Mouse (Mus musculus): Measurements from ENCODE around the gene Hsf4. TPM values are rescaled to one million over a fixed set of nuclear protein-coding genes. Genes with fewer than 3 reads are reported as not detected.

The Hsf4 gene
- total RNA-seq, 2 experiments from 2014 or later = 0.81 to 1.5 TPM

DNA sequence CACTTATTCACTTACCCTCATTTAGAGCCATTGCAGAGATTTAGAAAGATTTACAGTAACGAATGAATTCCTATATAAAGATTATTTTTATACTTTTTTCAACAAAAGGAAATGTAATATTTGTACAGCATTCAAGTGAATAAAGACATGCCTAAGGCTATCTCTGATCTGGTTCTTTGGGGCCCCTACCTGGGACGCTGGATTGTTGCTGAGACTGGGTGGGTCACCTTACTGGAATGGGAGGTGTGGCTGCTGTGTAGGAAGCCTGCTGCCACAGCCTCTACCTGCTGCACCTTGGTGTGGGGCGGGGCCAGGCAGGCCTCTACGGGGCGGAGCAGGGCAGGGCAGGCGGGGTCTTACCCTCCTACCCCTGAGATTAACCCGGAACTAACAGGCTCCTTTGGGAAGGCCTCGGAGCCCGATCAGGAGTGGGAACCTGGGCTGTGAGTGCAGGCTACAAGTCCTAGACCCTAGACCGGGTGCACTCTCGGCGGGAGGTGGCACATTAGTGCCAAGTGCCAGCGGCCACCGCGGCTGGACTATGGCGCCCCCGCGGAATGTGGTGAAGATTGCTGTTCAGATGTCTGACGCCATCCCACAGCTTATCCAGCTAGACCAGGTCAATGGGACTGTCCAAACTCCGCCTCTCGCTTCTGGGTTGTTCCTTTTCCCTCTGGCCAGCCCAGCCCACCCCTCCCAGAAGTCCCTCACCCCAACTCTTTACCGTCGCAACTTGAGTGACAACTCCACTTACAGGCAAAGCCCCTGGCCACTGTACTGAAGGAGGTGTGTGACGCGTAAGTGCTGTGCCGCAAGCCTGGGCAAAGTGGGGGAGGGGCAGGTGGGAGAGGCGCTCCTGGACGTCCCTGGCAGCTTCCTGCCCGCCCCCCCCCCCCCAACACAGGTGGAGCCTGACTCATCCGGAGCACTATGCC, 35.9 kb downstream of the Hsf4 start, which contains the start of gene Elmo3:
Gene Elmo3, plus strand, starts transcription at position 391 of the 935 bp plus-strand sequence.
- DNase-seq = peak; percentile 70

DNA sequence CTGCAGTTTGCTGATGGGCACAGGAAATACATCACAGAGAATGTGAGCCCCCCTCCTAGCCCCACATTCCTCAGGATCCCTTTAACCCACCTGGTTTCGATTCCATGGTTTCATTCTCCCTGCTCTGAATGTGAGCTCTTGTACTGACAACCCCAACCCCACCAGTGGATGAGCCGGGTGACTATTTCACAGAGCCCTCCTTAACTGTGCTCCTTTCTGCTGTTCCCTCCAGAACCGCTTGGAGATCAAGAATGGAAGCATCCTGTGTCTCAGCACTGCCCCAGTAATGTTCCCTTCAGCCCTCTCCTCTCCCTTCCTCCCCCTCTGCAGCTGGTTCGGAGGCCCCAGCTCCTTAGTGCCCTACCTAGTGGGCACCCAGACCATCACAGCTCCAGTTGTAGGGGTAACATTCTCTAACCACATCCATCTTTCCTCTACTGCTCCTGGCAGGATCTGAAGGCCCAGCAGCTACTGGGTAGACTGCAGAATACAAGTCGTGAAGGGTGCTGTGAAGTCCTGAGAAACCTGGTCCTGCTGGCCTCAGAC, 36.6 kb downstream of the Hsf4 start:
- peak; percentile 14 for DNase-seq

DNA sequence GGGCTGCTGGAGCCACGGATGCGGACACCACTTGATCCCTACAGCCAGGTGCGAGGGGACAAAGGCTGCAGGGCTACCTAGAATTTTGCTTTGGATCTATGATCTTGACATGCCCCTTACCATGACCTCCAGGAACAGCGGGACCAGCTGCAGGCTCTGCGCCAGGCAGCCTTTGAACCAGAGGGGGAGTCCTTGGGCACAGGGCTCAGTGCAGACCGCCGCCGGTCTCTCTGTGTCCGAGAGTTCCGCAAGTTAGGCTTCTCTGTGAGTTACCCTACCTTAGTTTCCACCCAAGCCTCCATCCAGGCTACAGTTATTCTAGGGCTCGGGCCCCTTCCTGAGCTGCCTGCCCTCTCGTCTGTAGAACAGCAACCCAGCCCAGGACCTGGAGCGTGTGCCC, 38.1 kb downstream of the Hsf4 start:
- no peak for DNase-seq

DNA sequence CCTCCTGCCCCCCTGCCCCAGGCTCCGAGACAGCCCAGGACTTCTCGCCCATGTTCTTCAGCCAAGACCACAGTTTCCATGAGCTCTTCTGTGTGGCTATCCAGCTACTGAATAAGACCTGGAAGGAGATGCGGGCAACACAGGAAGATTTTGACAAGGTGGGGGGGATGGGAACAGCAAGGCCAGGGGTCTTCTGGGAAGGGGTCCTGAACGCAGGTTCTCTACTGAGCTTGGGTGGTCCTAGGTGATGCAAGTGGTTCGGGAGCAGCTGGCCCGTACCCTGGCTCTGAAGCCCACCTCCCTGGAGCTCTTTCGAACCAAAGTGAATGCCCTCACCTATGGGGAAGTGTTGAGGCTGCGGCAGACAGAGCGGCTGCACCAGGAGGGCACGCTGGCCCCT, 38.8 kb downstream of the Hsf4 start:
- DNase-seq = no peak

DNA sequence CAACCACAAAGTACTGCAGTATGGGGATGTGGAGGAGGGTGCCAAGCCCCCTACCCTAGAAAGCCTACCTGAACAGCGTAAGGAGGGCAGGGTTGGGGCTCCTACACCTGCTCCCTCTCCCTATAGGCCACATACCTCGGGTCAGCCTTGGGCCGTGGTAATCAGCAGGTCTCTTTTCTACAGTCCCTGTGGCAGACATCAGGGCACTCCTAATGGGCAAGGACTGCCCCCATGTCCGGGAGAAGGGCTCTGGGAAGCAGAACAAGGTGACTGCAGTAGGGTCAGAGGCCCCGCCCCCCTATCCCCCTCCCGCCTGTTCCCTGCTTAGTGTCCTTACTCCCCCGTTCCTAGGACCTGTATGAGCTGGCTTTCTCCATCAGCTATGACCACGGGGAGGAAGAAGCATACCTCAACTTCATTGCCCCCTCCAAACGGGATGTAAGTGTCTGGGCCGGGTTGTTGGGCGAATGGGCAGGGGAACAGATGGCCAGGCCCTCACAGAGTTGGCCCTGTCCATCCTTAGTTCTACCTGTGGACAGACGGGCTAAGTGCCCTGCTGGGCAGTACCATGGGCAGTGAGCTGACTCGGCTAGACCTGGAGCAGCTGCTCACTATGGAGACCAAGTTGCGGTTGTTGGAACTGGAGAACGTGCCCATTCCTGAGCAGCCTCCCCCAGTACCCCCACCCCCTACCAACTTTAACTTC, 39.7 kb downstream of the Hsf4 start:
- DNase-seq = no peak

DNA sequence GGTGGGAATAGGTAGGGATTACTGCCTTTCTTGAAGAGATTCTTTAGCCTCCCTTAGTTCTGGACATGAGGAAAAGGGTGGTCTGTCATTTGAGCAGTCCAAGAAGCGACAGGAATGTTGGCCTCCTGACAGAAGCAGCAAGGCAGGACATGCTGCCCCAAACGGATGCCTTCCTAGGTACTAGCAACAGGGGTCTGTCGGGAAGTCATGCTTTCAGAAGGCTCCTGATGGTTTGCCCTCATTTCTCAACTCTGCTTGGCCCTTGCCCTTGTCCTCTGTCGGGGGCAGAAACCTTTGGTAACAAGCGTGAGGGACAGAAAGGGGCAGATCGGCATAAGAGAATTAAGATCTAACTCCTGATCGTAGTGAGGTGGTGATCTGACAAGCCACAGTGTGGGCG, 40.5 kb downstream of the Hsf4 start:
- no peak for DNase-seq

DNA sequence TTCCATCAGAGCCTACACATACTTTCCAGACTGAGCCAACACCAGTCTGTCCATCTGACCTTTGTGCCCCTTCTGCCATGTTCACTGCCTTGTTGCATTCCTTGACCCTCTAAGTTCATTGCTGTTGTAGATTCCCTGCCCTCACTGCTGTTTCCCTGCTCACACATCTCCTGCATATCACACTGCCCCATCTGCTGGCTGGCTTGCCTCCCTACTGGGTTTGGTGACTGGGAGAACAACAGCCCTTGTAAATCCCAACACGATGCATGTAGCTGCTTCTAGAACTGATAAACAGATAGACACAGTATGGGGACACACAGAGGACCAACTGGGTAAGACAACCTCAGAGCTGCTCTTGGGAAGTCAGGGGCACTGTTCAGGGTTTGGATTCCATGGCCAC, 42.1 kb downstream of the Hsf4 start:
- DNase-seq = no peak

DNA sequence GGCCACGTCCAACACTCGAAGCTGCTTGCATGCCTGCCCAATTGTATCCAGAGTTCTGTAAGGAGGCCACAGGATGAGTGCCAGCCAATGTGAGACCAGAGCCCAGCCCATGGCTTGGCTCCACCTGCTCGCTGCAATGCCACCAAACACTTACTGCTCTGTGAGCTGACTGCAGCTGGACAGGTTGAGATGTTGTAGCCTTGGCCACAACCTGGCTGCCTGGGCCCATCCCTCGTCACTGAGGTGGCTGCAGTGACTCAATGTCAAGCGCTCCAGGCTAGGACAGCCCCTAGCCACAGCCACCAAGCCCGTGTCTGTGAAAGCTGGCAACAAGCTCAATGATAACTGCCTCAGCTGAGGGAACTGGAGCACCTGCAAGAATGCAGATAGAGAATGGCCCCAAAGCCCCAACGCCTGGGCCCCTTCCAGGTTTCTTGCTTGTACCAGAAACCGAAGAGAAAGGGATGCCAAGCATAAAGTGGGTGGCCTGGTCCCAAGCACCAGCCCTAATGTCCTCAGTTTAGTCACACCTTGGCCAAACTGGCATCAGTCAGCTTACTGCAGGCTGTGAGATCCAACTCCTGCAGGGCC, 43.4 kb downstream of the Hsf4 start:
- no peak for DNase-seq

DNA sequence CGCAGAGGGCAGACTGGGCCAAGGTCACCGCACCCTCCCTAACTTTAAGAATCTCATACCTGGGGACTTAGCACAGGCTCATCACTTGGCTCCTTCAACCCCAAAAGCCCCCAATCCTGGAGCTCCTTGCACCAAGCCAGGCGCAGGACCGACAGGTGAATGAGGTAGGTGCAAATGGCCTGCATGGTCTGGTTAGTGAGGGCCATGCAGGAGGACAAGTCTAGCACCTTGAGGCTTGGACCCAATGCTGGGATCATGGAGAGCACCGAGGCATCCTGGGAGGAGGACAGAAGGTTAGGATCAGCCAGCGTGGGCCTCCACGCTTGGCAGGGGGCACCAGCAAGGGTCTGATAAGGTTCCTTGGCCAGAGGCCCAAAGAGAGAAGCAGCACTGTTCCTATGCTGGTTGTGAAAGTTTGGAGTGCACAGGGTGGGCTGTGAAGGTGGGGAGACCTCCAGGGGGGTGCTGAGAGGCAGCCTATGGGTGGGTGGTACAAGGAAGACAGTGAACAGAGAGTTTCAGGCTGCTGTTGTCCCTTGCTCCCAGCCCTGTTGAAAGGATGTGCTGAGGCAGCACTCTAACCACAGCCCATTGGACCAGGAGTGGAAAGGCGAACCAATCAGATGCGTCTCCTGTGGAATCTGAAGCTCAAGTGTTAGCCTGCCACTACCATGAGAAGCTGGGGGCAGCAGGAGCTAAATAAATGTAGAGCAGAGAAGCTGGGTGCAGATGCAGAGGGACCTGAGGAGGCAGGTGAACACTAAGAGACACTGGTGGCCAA, 44.2 kb downstream of the Hsf4 start:
- DNase-seq = no peak

GRCm38 (mm10) chr8:105315073-105315769, 45.6 kb downstream of the Hsf4 start:
- DNase-seq = no peak

DNA sequence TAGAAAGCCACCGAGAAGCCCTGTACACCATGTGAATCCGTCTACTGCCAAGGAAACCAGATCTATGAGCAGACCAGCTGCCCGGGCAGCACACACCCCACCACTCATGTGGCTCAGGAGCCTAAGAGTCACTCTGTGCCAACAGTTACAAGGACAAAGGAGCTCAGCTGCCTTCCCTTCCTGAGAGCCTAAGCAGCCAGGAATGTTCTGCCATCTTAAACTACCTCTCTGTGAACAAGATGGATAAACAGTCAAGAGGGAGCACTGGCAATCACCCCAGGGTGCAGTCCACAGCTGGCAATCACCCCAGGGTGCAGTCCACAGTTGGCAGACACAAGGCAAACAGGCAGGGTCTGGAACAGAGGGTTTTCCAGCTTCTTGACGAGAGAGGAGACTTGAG, 48.3 kb downstream of the Hsf4 start:
- DNase-seq = no peak

DNA sequence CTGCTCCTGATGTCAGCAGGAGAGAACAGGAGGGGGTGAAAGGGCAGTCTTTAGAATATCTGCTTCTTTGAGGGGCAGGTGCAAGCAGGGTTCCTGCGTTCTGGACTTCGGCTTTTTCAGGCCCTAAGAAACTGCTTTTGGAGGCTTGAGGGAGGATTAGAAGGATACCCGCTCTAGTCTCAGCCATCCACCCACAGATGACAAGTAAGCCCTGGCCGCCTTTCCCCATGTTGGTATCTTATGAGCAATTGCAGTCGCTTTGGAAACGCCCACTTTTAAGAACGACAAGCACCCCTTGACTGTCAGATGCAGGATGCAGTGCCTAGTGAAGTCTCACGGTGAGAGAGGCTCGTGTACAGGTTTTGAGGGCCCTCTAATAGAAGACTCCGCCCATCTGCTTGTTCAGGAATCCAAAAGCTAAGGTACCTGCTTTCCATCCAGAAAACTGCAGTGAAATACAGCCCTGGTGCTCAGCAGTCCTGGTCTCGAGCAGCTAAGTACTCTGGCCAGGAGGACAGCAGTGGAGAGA, 49.1 kb downstream of the Hsf4 start:
- no peak for DNase-seq

DNA sequence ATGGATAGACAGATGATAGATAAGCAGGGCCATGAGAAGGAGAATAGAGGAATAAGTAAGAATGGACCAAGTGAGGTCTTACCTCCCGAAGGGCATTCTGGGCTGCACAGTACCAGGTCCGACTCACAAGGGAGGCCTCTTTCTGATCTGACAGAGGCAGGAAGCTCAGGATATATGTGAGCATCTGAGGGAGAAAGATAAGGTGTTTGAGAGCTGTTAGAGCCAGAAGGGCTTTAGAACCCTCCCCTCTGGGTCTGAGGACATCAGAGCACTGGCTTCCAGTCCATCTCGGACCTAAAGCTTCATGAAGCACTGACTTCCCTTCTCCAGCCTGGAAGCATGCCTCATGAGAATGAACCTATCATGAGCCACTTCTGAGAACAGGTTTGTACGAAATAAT, 53.6 kb downstream of the Hsf4 start:
- no peak for DNase-seq

Small RNA genes within 50 kb of the gene (microRNA-seq; reads per million reads assigned to microRNA genes)
- gene Gm27320 = 0 reads per million in 2 experiments
- 1,168 to 1,370 reads per million in 2 experiments for gene Mir328

Other genes with a start within 250 kb of the Hsf4 start
- gene Ces3a, start 221.2 kb upstream of the Hsf4 start, total RNA-seq (2021) = not detected
- gene Ces3b, start 186.0 kb upstream of the Hsf4 start, total RNA-seq (2021) = not detected
- not detected for gene Ces4a, start 138.0 kb upstream of the Hsf4 start, total RNA-seq (2021)
- gene Cbfb, start 99.1 kb upstream of the Hsf4 start, total RNA-seq (2021) = 10 to 100 TPM; 44.7 to 46.9 TPM
- gene D230025D16Rik, start 44.7 kb upstream of the Hsf4 start, total RNA-seq (2021) = 10 to 100 TPM; 14.3 to 16.7 TPM
- gene B3gnt9, start 14.6 kb upstream of the Hsf4 start, total RNA-seq (2021) = 1 to 10 TPM; 9.0 TPM
- 10 to 100 TPM in 1 of 2 experiments, 1 to 10 TPM in 1; 9.4 to 10.1 TPM for gene Tradd, start 5.2 kb upstream of the Hsf4 start, total RNA-seq (2021)
- gene Fbxl8, start 5.2 kb upstream of the Hsf4 start, total RNA-seq (2021) = 1 to 10 TPM; 3.7 TPM
- gene Nol3, start 6.3 kb downstream of the Hsf4 start, total RNA-seq (2021) = 10 to 100 TPM in 1 of 2 experiments, 1 to 10 TPM in 1; 9.9 to 11.0 TPM
- gene 4931428F04Rik, start 20.1 kb downstream of the Hsf4 start, total RNA-seq (2021) = 1 to 10 TPM; 6.0 to 7.5 TPM
- 10 to 100 TPM; 11.2 to 15.6 TPM for gene Exoc3l, start 26.3 kb downstream of the Hsf4 start, total RNA-seq (2021)
- 10 to 100 TPM; 29.5 to 32.4 TPM for gene E2f4, start 27.9 kb downstream of the Hsf4 start, total RNA-seq (2021)
- gene Elmo3, start 35.8 kb downstream of the Hsf4 start, total RNA-seq (2021) = 1 to 10 TPM; 1.5 to 2.1 TPM
- gene Lrrc29, start 56.5 kb downstream of the Hsf4 start, total RNA-seq (2021) = 1 to 10 TPM; 2.5 to 2.7 TPM
- gene Tmem208, start 56.6 kb downstream of the Hsf4 start, total RNA-seq (2021) = 10 to 100 TPM; 29.8 to 32.3 TPM
- gene Fhod1, start 78.2 kb downstream of the Hsf4 start, total RNA-seq (2021) = 10 to 100 TPM in 1 of 2 experiments, 1 to 10 TPM in 1; 9.0 to 10.4 TPM
- gene Slc9a5, start 79.0 kb downstream of the Hsf4 start, total RNA-seq (2021) = 1 to 10 TPM; 3.3 to 3.5 TPM
- under 1 TPM in 1 of 2 experiments, not detected in 1; 0.17 TPM for gene Plekhg4, start 103.5 kb downstream of the Hsf4 start, total RNA-seq (2021)
- not detected for gene Kctd19, start 143.7 kb downstream of the Hsf4 start, total RNA-seq (2021)
- gene Lrrc36, start 143.8 kb downstream of the Hsf4 start, total RNA-seq (2021) = under 1 TPM; 0.50 to 0.93 TPM
- gene Tppp3, start 201.7 kb downstream of the Hsf4 start, total RNA-seq (2021) = 10 to 100 TPM; 44.4 to 46.1 TPM
- 10 to 100 TPM; 14.6 to 15.9 TPM for gene Zdhhc1, start 227.1 kb downstream of the Hsf4 start, total RNA-seq (2021)
- gene Hsd11b2, start 249.0 kb downstream of the Hsf4 start, total RNA-seq (2021) = under 1 TPM; 0.43 to 0.52 TPM

Measured in heart, postnatal 4 days (tissue).